Mouse (Mus musculus): ENCODE measurements around the gene Exoc3l.

Exoc3l gene

GRCm38 (mm10) chr8:105257318-105258114 lies 38.4 kb downstream of the Exoc3l start:
- CTCF ChIA-PET, result interaction anchor here in 3 of 4 experiments (0.5 to 1.5 kb wide), 10 partner anchors 22 to 617 kb away, joined by 3 to 10 read pairs (median 3); no protein-coding TSS in a partner anchor
- POLR2A ChIA-PET, result interaction anchor here in 3 of 4 experiments (0.6 to 14.1 kb wide), 9 partner anchors 11 to 36 kb away, joined by 3 to 255 read pairs (median 8); partner anchors contain the start of genes D230025D16Rik (in 2 of the 3), 4931428F04Rik (in 1 of the 3) and Hsf4 (in 1 of the 3)

GRCm38 (mm10) chr8:105254966-105255350 lies 40.9 kb downstream of the Exoc3l start, which contains the start of gene B3gnt9:
TSS of gene B3gnt9 (minus strand) at chr8:105255153.
- ChIA-PET POLR2A (interaction anchor here (0.6 to 14.1 kb wide), 44 partner anchors 8 to 432 kb away, joined by 3 to 255 read pairs (median 5); partner anchors contain the start of genes D230025D16Rik (in 3 of the 4), 4931428F04Rik (in 2 of the 4), E2f4 (in 2 of the 4) and Hsf4 (in 2 of the 4)), CTCF (interaction anchor here (0.5 to 4.2 kb wide), 30 partner anchors 10 to 788 kb away, joined by 3 to 37 read pairs (median 4); partner anchors contain the start of genes 4931428F04Rik (in 1 of the 4), Fbxl8 (in 1 of the 4), Fhod1 (in 1 of the 4) and Gfod2 (in 1 of the 4))

- CTCF ChIA-PET, result interaction anchor here (0.5 to 4.2 kb wide), 60 partner anchors 10 to 787 kb away, joined by 3 to 37 read pairs (median 4); partner anchors contain the start of genes D230025D16Rik (in 3 of the 4), Fbxl8 (in 2 of the 4), 4931428F04Rik (in 1 of the 4) and Car7 (in 1 of the 4)
- POLR2A ChIA-PET, result interaction anchor here (0.5 to 14.1 kb wide), 54 partner anchors 9 to 883 kb away, joined by 3 to 255 read pairs (median 5); partner anchors contain the start of genes 4931428F04Rik (in 3 of the 4), D230025D16Rik (in 3 of the 4), E2f4 (in 2 of the 4) and Exoc3l (in 2 of the 4)
Measured at GRCm38 (mm10) chr8:105254152-105254965, 41.5 kb downstream of the Exoc3l start.

GRCm38 (mm10) chr8:105253766-105254151 lies 42.1 kb downstream of the Exoc3l start:
- CTCF ChIA-PET, result interaction anchor here (0.6 to 4.2 kb wide), 53 partner anchors 9 to 719 kb away, joined by 3 to 37 read pairs (median 4); partner anchors contain the start of genes D230025D16Rik (in 3 of the 4), Fbxl8 (in 2 of the 4), 4931428F04Rik (in 1 of the 4) and Car7 (in 1 of the 4)
- POLR2A ChIA-PET, result interaction anchor here (0.5 to 14.1 kb wide), 40 partner anchors 9 to 883 kb away, joined by 3 to 255 read pairs (median 5); partner anchors contain the start of genes 4931428F04Rik (in 3 of the 4), D230025D16Rik (in 3 of the 4), Fhod1 (in 2 of the 4) and E2f4 (in 1 of the 4)

- ChIA-PET POLR2A (interaction anchor here (0.6 to 14.1 kb wide), 31 partner anchors 12 to 96 kb away, joined by 3 to 255 read pairs (median 5); partner anchors contain the start of genes 4931428F04Rik (in 3 of the 4), D230025D16Rik (in 3 of the 4), Fhod1 (in 2 of the 4) and Exoc3l (in 1 of the 4)), CTCF (interaction anchor here (0.6 to 4.2 kb wide), 34 partner anchors 8 to 352 kb away, joined by 3 to 37 read pairs (median 5); partner anchors contain the start of genes D230025D16Rik (in 3 of the 4), 4931428F04Rik (in 1 of the 4), Fbxl8 (in 1 of the 4) and Hsf4 (in 1 of the 4))
Measured at GRCm38 (mm10) chr8:105252680-105253537, 43.0 kb downstream of the Exoc3l start.

- CTCF ChIA-PET, result no interaction called here
- POLR2A ChIA-PET, result interaction anchor here in 2 of 4 experiments (0.5 to 14.1 kb wide), 6 partner anchors 14 to 96 kb away, joined by 3 to 255 read pairs (median 12); partner anchors contain the start of genes D230025D16Rik (in 1 of the 2) and Fhod1 (in 1 of the 2)
Measured at GRCm38 (mm10) chr8:105251954-105252353, 43.9 kb downstream of the Exoc3l start.

GRCm38 (mm10) chr8:105241016-105241415 lies 54.9 kb downstream of the Exoc3l start:
- POLR2A ChIA-PET, result interaction anchor here in 3 of 4 experiments (1.2 to 15.3 kb wide), 8 partner anchors 8 to 19 kb away, joined by 3 to 255 read pairs (median 7); partner anchors contain the start of genes D230025D16Rik (in 3 of the 3) and B3gnt9 (in 2 of the 3)
- CTCF ChIA-PET, result interaction anchor here in 2 of 4 experiments (0.7 to 1.6 kb wide), 3 partner anchors 12 to 103 kb away, joined by 3 read pairs; partner anchors contain the start of gene D230025D16Rik (in 1 of the 2)
